Mouse (Mus musculus) C2C12 (cell line): ENCODE results near the gene Colgalt1. TPM values are rescaled to one million over a fixed set of nuclear protein-coding genes. Genes with fewer than 3 reads are reported as not detected.
A peak's percentile ranks its signal among the peaks of the same experiment; 100 is the strongest.

ENCODE experiments used
- H3K27me3 ChIP-seq: one replicate; pipeline ENCODE4 v1.6.1; 2011; ENCODE audit not compliant: control insufficient read depth, insufficient read depth, insufficient read length
- H3K36me3 ChIP-seq: one replicate; pipeline ENCODE4 v1.6.1; 2011; ENCODE audit not compliant: control insufficient read depth, insufficient read depth
- H3K4me3 ChIP-seq: one replicate; pipeline ENCODE4 v1.5.1; 2011; ENCODE audit warnings: mild to moderate bottlenecking, control low read depth; ENCODE audit not compliant: poor library complexity, insufficient read depth, severe bottlenecking
- H3K79me2 ChIP-seq: one replicate; pipeline ENCODE4 v1.6.1; 2011; ENCODE audit not compliant: control insufficient read depth, insufficient read depth
- H3K79me3 ChIP-seq: one replicate; pipeline ENCODE4 v1.6.1; 2011; ENCODE audit warnings: low read depth, control low read depth
- H3ac ChIP-seq: one replicate; pipeline ENCODE3; 2011; ENCODE audit warnings: low read depth; ENCODE audit not compliant: control insufficient read depth, insufficient read length
- CEBPB ChIP-seq: IDR thresholded peaks from one replicate; pipeline ENCODE4 v1.6.1; 2011; ENCODE audit warnings: low read depth, mild to moderate bottlenecking, control low read depth, moderate library complexity
- CTCF ChIP-seq: IDR thresholded peaks from one replicate; pipeline ENCODE4 v1.5.1; 2011; ENCODE audit not compliant: control insufficient read depth, insufficient read depth, insufficient read length
- FOSL1 ChIP-seq: IDR thresholded peaks from one replicate; pipeline ENCODE4 v1.8.0; 2011; ENCODE audit warnings: mild to moderate bottlenecking, low read length; ENCODE audit not compliant: poor library complexity, insufficient read depth, severe bottlenecking
- MAX ChIP-seq: IDR thresholded peaks from one replicate; pipeline ENCODE4 v1.6.1; 2011; ENCODE audit warnings: mild to moderate bottlenecking, control low read depth
- MYOD1 ChIP-seq: IDR thresholded peaks from one replicate; pipeline ENCODE4 v1.6.1; 2011; ENCODE audit warnings: low read depth; ENCODE audit not compliant: control insufficient read depth, insufficient read length
- MYOG ChIP-seq: IDR thresholded peaks from one replicate; pipeline ENCODE4 v1.6.1; 2011; ENCODE audit not compliant: control insufficient read depth, insufficient read length; ENCODE audit errors: extremely low read depth
- USF1 ChIP-seq: IDR thresholded peaks from one replicate; pipeline ENCODE4 v1.6.1; 2011; ENCODE audit warnings: low read depth, mild to moderate bottlenecking, control low read depth, moderate library complexity
- polyA plus RNA-seq: library from polyadenylated mRNA; unstranded; fragments of >200 nt; fragmentation: generic; extraction: Trizol; gene quantifications from one replicate; pipeline ENCODE4 v1.2.1, GENCODE M21; 2012; ENCODE audit warnings: missing spikeins

The Colgalt1 gene
- polyA plus RNA-seq, 1 experiment, result 72.3 TPM

- Histone ChIP-seq H3K4me3 (no peak overlapping the region), H3ac (no peak overlapping the region), H3K36me3 (no peaks in the 10 kb centered on the region), H3K79me3 (no peaks in the 10 kb centered on the region), H3K27me3 (no peaks in the 10 kb centered on the region), H3K79me2 (no peaks in the 10 kb centered on the region)
- TF ChIP-seq MYOD1, result no peak
- no peak for TF ChIP-seq MAX
- TF ChIP-seq CTCF, result no peak
- TF ChIP-seq CEBPB, result no peak
- no peak for TF ChIP-seq FOSL1
Measured at GRCm38 (mm10) chr8:71604021-71604420, 6.8 kb upstream of the Colgalt1 start.

DNA sequence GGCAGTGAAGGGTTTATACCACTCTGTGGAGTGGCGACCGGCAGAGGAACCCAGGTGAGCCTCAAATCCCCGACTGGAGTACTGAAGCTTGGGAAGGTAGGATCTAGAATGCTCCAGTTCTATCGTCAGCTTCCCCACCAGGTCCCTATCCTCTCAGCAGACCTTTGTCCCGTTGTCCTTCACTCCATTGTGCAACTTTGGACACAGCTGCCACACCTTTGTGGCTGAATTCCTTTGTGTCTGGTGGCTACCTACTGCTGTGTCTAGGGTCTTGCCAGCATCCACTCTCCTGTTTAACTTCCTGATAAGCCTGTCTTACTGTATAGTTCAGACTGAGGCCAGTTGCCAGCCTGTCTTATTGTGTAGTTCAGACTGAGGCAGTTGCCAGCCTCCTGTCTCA lies 1.3 kb downstream of the Colgalt1 start:
- no peak for TF ChIP-seq USF1

GRCm38 (mm10) chr8:71613418-71613817 lies 2.6 kb downstream of the Colgalt1 start:
- Histone ChIP-seq H3K27me3 (no peaks in the 10 kb centered on the region), H3K36me3 (peaks cover 20% of the 10 kb centered on the region), H3K79me3 (peaks cover 13% of the 10 kb centered on the region), H3ac (no peak overlapping the region), H3K4me3 (no peak overlapping the region), H3K79me2 (peaks cover 25% of the 10 kb centered on the region)
- TF ChIP-seq CTCF, result no peak
- no peak for TF ChIP-seq USF1
- TF ChIP-seq MYOD1, result no peak
- no peak for TF ChIP-seq MAX
- TF ChIP-seq MYOG, result no peak
- no peak for TF ChIP-seq CEBPB
- no peak for TF ChIP-seq FOSL1

More for the DNA sequence above, 1.3 kb downstream of the Colgalt1 start:
- Histone ChIP-seq H3K36me3 (peaks cover 15% of the 10 kb centered on the region), H3ac (peak overlapping the region; percentile 100), H3K4me3 (peak overlapping the region; percentile 76), H3K27me3 (no peaks in the 10 kb centered on the region), H3K79me2 (peaks cover 25% of the 10 kb centered on the region), H3K79me3 (peaks cover 13% of the 10 kb centered on the region)

DNA sequence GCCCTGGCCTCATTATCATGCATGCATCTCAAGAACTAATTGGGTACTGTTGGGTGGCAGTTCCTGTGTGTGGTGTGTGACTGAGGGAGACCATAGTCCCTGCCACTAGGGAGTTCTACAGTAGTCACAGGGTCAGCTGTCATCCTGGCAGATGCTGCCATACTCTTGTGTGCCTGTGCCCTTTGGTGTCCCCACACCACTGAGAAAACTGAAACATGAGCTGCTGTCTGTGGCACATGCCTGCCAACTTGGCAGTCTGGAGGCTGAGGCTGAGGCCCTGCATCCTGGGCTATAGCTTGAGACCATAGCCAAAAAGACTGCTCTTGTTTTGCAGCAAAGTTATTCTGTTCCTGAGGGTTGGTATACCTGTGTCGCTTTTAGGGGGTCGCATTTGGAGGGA lies 9.0 kb downstream of the Colgalt1 start:
- TF ChIP-seq MYOD1 (no peak), USF1 (no peak), FOSL1 (no peak), MYOG (no peak), MAX (no peak)
- no peaks in the 10 kb centered on the region for H3K27me3 ChIP-seq
- peaks cover 60% of the 10 kb centered on the region for H3K36me3 ChIP-seq
- H3ac ChIP-seq, result no peak overlapping the region
- no peaks in the 10 kb centered on the region for H3K79me2 ChIP-seq
- no peak overlapping the region for H3K4me3 ChIP-seq
- H3K79me3 ChIP-seq, result no peaks in the 10 kb centered on the region

DNA sequence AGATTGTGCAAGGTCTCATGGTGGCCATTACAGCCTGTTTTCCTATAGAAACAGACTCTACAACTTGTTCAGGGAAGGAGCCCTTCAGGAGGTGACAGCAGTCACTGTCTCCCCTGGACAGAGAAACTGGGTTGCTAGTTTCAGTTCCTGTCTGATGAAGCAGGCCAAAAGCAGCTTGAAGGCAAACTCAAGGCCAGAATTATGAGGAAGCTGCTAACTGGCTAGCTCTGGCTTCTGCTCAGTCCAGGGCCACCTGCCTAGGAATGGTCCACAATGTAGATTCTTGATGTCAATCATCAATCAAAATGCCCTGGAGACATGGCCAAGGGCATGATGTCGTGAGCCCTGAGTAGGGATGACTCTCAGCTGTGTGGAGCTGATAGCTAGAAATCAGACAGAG lies 14.3 kb downstream of the Colgalt1 start:
- H3K36me3 ChIP-seq, result peaks cover 53% of the 10 kb centered on the region

DNA sequence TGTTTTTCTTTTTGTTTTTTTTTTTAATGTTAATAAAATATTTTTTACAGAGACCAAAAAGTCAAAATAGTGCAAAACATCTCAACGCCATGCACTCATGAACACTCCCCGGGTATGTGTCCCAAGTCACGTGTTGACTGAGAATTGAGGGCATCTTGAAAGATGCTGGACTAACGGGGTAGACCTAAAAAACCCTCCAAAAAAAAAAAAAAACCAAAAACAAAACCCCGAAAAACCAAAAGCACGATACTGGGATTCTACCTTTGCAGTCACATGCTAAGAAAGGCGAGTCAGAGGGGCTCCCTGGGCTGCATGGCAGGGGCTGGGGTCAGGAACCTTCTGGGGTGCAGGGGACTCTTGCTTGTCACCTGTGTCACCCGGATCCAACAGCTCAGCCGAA lies 16.0 kb downstream of the Colgalt1 start:
- TF ChIP-seq FOSL1, result no peak
- H3K79me2 ChIP-seq, result no peaks in the 10 kb centered on the region
- H3K79me3 ChIP-seq, result no peaks in the 10 kb centered on the region
- no peak overlapping the region for H3K4me3 ChIP-seq
- H3K36me3 ChIP-seq, result peaks cover 42% of the 10 kb centered on the region
- H3K27me3 ChIP-seq, result no peaks in the 10 kb centered on the region
- H3ac ChIP-seq, result no peak overlapping the region

More for the DNA sequence above, 14.3 kb downstream of the Colgalt1 start:
- Histone ChIP-seq H3K4me3 (no peak overlapping the region), H3K79me3 (no peaks in the 10 kb centered on the region), H3ac (no peak overlapping the region), H3K27me3 (no peaks in the 10 kb centered on the region), H3K79me2 (no peaks in the 10 kb centered on the region)
- TF ChIP-seq CEBPB (no peak), MAX (no peak), MYOD1 (no peak), MYOG (no peak), USF1 (no peak)
